Mouse (Mus musculus) heart, embryonic 11.5 days (tissue): ENCODE data around the gene Rrp1. TPM values are rescaled to one million over a fixed set of nuclear protein-coding genes. Genes with fewer than 3 reads are reported as not detected.
A peak's percentile ranks its signal among the peaks of the same experiment; 100 is the strongest.

Experiments
- ATAC-seq: fragments of 200-750 bp; cut with Nextera tagmentation; replicated peaks from 2 replicates; pipeline ENCODE4 v1.8.0; 2017; ENCODE audit warnings: moderate library complexity; ENCODE audit not compliant: insufficient number of reproducible peaks, low FRiP score, low TSS enrichment
- H3K27ac ChIP-seq: fragments of 300-500 bp; sonication (generic); 2 replicates; pipeline ENCODE4 v1.5.1; 2014; ENCODE audit warnings: mild to moderate bottlenecking, low read depth, low read length
- H3K27me3 ChIP-seq: fragments of 300-500 bp; sonication (generic); 2 replicates; pipeline ENCODE4 v1.6.1; 2014; ENCODE audit warnings: mild to moderate bottlenecking, low read length, mixed read lengths; ENCODE audit not compliant: control insufficient read depth, insufficient read depth
- H3K36me3 ChIP-seq: fragments of 300-500 bp; sonication (generic); 2 replicates; pipeline ENCODE4 v1.6.1; 2014; ENCODE audit warnings: mild to moderate bottlenecking, low read length, moderate library complexity, mixed read lengths; ENCODE audit not compliant: control insufficient read depth, insufficient read depth
- H3K4me1 ChIP-seq: fragments of 300-500 bp; sonication (generic); 2 replicates; pipeline ENCODE4 v1.6.1; 2014; ENCODE audit warnings: low read length; ENCODE audit not compliant: control insufficient read depth, insufficient read depth
- H3K4me2 ChIP-seq: fragments of 300-500 bp; sonication (generic); 2 replicates; pipeline ENCODE4 v1.6.1; 2014; ENCODE audit warnings: mild to moderate bottlenecking, moderate library complexity
- H3K4me3 ChIP-seq: fragments of 300-500 bp; sonication (generic); 2 replicates; pipeline ENCODE4 v1.5.1; 2014; ENCODE audit warnings: low read depth, low read length
- H3K9ac ChIP-seq: fragments of 300-500 bp; sonication (generic); 2 replicates; pipeline ENCODE4 v1.6.1; 2014; ENCODE audit warnings: mild to moderate bottlenecking, low read depth, low read length, moderate library complexity
- H3K9me3 ChIP-seq: fragments of 300-500 bp; sonication (generic); replicated peaks from 2 replicates; pipeline ENCODE4 v1.6.1; 2016; ENCODE audit warnings: low read length; ENCODE audit not compliant: control insufficient read depth
- WGBS: fragments of 180-500 bp; shearing (Covaris S2); extraction: QIAGEN DNeasy Blood & Tissue Kit; methylation state at CpG from one replicate; pipeline ENCODE4 v1.1.7; 2014; ENCODE audit not compliant: insufficient replicate concordance; 5-methylcytosine and 5-hydroxymethylcytosine counted together
- polyA plus RNA-seq: library from polyadenylated mRNA; unstranded; fragments of >200 nt; fragmentation: Nextera tagmentation; extraction: Ambion mirVana; gene quantifications from 2 replicates; pipeline ENCODE4 v1.2.1, GENCODE M21; 2014

Rrp1 gene
- polyA plus RNA-seq, 1 experiment from 2014 or later, result 176 TPM

DNA sequence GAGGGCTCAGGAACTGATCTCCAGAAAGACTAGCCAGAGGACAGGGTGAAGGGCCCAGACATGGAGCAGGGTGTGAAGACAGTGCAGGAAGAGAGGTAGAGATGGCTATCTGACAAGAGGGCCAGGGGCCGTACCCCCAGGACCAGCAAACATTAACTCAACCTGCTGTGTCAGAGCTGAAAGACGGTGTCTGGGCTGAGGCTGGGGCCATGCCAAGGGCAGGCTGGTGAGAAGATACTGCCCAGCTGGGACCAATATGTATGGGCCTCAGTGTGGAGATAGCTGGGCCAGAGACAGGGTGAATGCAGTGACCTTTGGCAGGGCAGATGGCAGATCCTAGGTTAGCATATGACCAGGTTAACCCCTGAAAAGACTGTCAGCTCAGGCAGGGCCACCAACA is 11.7 kb downstream of the Rrp1 start:
- ATAC-seq, result no peak

DNA sequence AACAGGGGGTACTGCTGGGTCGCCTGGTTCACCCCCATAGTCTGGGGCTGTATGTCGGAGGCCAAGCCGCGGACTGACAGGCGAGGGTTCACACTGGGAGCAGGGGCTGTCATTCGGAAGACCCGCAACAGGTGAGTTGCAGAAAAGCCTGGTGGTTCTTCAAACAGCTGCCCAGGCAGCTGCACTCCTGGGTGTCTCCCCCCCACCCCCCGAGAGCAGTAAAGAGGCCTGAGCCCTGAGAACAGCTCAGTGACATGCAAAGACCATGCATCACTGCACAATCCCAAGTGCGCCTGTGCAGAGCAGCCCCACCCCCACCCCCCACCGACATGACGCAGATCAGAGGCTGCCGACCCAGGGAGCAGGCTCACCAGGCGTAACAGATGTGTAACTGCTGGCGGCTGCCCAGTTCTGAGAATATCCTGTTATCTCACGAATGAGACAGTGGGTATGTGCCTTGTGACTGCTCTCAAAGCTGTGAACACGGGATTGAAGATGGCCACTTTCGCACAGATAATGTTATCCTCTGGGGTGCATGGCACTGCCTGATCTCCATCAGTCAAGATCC is 13.7 kb downstream of the Rrp1 start:
- Histone ChIP-seq H3K9ac (no peak overlapping the region), H3K4me3 (no peak overlapping the region), H3K27ac (peak overlapping the region; percentile 62), H3K27me3 (no peaks in the 10 kb centered on the region), H3K4me2 (peak overlapping the region; percentile 2), H3K4me1 (peaks cover 22% of the 10 kb centered on the region), H3K36me3 (peaks cover 40% of the 10 kb centered on the region), H3K9me3 (no peaks in the 10 kb centered on the region)
- 35% methylated on average over 17 of the region's 17 CpGs for WGBS
- peak; percentile 36 for ATAC-seq

More for the DNA sequence above, 11.7 kb downstream of the Rrp1 start:
- Histone ChIP-seq H3K27ac (no peak overlapping the region), H3K27me3 (no peaks in the 10 kb centered on the region), H3K4me2 (no peak overlapping the region), H3K36me3 (peaks cover 55% of the 10 kb centered on the region), H3K4me1 (peaks cover 22% of the 10 kb centered on the region), H3K4me3 (no peak overlapping the region), H3K9me3 (no peaks in the 10 kb centered on the region), H3K9ac (no peak overlapping the region)
- 79% methylated on average over 2 of the region's 2 CpGs for WGBS

DNA sequence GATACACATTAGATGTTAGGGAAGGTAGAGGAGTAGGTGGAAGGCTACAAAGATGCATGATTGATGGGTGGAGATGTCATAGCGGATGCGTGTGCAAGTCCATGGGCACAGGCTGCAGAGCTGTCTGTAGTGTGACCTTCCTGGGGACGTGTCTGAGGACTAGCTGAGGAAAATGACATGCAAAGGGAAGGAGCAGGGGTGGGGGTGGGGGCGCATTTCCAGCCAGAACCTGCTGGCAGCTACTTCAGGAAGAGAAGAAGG is 16.3 kb downstream of the Rrp1 start:
- no peak overlapping the region for H3K9ac ChIP-seq

DNA sequence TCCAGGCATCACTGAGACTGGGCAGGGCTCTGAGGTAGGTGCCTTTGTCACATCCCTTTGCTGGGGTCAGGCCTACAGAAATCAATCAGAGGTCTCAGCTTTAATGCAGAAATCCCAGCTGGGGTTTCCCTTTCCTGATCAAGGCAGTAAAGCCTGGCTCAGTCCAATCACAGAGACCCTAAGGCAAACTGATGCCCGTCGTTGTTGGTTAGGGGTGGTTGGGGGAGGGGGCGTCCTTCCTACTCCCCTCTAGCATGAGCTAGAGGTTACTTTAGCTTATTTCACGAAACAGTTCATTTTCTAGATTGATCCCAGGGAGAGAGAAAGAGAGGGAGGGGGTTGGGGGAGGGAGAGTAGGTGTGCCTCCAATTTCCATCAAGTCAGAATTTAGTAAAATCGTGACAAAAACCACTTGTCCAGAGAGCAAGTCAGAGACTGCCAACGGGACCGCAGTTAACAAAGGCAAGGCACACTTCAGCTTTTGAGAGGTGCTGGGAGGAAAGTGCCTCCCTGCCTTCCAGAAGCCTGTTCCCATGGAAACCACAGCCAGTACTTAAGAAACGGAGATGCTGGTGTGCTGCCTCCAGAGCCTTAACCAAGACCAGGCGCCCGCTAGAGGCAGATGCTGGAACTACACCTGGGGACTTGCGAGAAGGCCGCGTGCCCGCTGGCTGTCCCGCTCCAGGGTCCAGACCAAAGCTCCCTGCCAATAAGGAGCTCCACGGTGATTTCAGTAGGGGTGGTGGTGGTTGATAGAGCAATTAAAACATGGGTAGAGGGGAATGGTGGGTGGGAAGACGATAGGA is 16.8 kb downstream of the Rrp1 start:
- H3K4me2 ChIP-seq, result no peak overlapping the region
- ATAC-seq, result no peak
- no peak overlapping the region for H3K4me3 ChIP-seq
- H3K9me3 ChIP-seq, result no peaks in the 10 kb centered on the region
- H3K27ac ChIP-seq, result no peak overlapping the region
- peaks cover 12% of the 10 kb centered on the region; the same call in 1 of the 2 replicates for H3K36me3 ChIP-seq
- 14% methylated on average over 17 of the region's 17 CpGs for WGBS
- H3K27me3 ChIP-seq, result peaks cover 14% of the 10 kb centered on the region
- H3K4me1 ChIP-seq, result peaks cover 22% of the 10 kb centered on the region
- H3K9ac ChIP-seq, result no peak overlapping the region

More for the DNA sequence above, 16.3 kb downstream of the Rrp1 start:
- ATAC-seq, result no peak
- Histone ChIP-seq H3K36me3 (peaks cover 16% of the 10 kb centered on the region), H3K4me3 (no peak overlapping the region), H3K27ac (no peak overlapping the region), H3K4me1 (peaks cover 22% of the 10 kb centered on the region), H3K4me2 (no peak overlapping the region), H3K27me3 (peaks cover 9% of the 10 kb centered on the region), H3K9me3 (no peaks in the 10 kb centered on the region)
- 46% methylated on average over 4 of the region's 4 CpGs for WGBS

DNA sequence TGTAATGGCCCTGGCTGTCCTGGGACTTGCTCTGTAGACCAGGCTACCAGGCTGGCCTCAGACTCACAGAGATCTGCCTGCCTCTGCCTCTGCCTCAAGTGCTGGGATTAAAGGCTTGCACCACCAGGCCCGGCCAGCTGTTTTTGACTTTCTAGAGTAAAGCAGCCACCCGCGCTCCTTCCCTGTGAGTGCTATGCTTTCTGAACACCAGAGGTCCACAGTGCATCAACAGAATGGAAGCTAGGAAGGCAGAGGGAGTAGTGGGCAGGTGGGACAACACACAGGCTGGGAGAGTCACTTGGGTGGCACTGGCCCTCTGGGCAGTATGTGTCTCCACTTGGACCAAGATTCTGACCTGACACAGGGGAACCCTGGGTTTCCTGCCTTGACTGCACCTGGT is 17.5 kb downstream of the Rrp1 start:
- Histone ChIP-seq H3K27ac (no peak overlapping the region), H3K4me1 (peaks cover 16% of the 10 kb centered on the region), H3K36me3 (peaks cover 6% of the 10 kb centered on the region; the same call in 1 of the 2 replicates), H3K9me3 (no peaks in the 10 kb centered on the region), H3K4me3 (no peak overlapping the region), H3K27me3 (peaks cover 20% of the 10 kb centered on the region), H3K9ac (no peak overlapping the region), H3K4me2 (no peak overlapping the region)
- no peak for ATAC-seq
- 71% methylated on average over 3 of the region's 3 CpGs for WGBS

DNA sequence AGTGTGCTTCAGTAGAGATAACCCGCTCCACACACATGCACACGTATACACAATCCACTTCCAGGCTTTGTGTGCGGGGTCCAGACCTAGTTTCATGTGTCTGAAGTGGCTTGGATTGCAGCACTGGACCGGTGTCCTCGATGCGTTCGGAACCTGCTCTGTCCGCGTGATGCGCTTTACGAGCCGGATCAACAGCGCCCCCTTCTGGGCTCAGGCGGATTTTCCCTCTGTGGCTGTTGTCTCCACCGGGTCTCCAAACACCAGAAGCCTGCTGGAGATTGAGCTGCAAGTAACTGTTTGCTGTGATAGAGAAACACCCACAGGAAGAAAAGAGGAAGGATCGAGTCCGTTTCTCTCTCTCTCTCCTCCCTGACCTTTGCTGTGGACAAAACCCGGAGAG is 20.8 kb downstream of the Rrp1 start:
- Histone ChIP-seq H3K36me3 (no peaks in the 10 kb centered on the region), H3K9ac (no peak overlapping the region), H3K4me2 (no peak overlapping the region; the same call in 1 of the 2 replicates), H3K27ac (no peak overlapping the region), H3K27me3 (peaks cover 33% of the 10 kb centered on the region), H3K4me3 (no peak overlapping the region), H3K4me1 (no peaks in the 10 kb centered on the region; the same call in 1 of the 2 replicates), H3K9me3 (no peaks in the 10 kb centered on the region)
- peak; percentile 33; the same call in 1 of the 2 replicates for ATAC-seq
- 3% methylated on average over 18 of the region's 18 CpGs for WGBS

DNA sequence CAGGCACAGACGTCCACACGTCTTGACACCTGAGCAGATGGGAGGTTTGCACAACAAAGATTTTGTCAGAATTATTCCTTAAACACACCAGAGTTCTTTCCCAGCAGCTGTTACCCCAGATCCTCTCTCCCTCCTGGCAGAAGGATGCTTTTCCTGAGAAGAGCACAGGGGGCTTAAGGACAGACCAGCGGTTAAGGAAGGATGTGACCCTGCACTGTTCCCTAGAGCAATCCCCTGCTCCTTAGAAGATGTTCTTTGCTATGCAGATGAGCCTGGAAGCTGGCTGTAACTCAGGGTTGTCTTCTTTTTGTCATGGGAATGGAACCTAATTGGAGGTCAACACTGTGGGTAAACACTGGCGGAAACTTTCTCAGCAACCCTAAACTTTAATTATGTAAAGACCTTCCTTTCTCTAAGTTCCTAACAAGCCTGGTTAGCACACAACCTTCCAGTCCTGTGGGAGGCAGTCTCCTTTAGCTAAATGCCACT is 21.8 kb downstream of the Rrp1 start:
- Histone ChIP-seq H3K4me2 (no peak overlapping the region), H3K9me3 (no peaks in the 10 kb centered on the region), H3K36me3 (no peaks in the 10 kb centered on the region), H3K9ac (no peak overlapping the region), H3K4me3 (no peak overlapping the region), H3K4me1 (no peaks in the 10 kb centered on the region; the same call in 1 of the 2 replicates), H3K27ac (no peak overlapping the region), H3K27me3 (peaks cover 33% of the 10 kb centered on the region)
- no peak for ATAC-seq
- WGBS, result 25% methylated on average over 4 of the region's 4 CpGs

DNA sequence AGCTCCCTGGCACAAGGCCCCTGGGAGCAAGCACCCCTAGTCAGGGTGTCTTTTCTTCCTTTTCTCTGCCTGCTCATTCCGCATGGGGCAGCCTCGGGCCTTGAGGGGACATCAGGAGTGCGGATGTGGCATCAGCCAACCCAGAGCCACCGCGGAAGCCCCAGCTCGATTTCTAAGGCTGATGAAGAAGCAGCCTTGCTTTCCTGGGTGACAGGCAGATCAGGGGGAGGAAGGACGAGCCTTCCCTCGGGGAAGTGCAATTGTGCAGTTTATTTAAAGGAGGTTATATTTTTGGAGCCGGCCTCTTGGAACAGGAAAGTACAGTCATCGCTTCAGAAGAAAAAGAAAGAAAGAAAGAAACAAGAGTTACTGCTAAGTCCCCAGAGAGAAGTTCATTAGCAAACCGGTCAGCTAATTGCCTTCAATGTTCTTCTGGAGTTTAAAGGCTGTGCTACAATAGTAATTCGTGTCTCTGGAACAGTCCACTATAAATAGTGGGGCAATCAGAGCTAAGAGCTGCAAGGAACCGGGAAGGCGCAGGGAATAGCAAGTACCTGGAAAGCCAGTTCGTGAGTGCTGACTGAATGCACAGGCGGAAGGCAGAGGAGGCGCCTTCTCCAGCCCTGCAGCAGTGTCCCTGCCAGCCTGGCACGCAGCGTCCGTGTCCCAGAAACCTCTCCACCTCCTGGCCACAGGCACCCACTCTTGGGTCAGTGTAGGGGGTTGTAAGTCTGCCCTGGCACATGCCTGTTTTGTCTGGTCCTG is 24.4 kb downstream of the Rrp1 start:
- peaks cover 33% of the 10 kb centered on the region for H3K27me3 ChIP-seq
- no peaks in the 10 kb centered on the region for H3K9me3 ChIP-seq
- H3K4me3 ChIP-seq, result no peak overlapping the region
- no peak overlapping the region for H3K4me2 ChIP-seq
- H3K36me3 ChIP-seq, result no peaks in the 10 kb centered on the region
- WGBS, result 59% methylated on average over 20 of the region's 20 CpGs
- ATAC-seq, result no peak
- no peak overlapping the region for H3K9ac ChIP-seq
- H3K4me1 ChIP-seq, result no peaks in the 10 kb centered on the region
- H3K27ac ChIP-seq, result no peak overlapping the region
